Mouse (Mus musculus) hindbrain, embryonic 14.5 days (tissue): ENCODE data around the gene Pigv. TPM values are rescaled to one million over a fixed set of nuclear protein-coding genes. Genes with fewer than 3 reads are reported as not detected.

ENCODE experiments used
- ATAC-seq: fragments of 200-750 bp; cut with Nextera tagmentation; 2 replicates; pipeline ENCODE4 v1.8.0; 2017; ENCODE audit warnings: moderate number of reproducible peaks, mild to moderate bottlenecking, moderate TSS enrichment, moderate library complexity; ENCODE audit not compliant: low FRiP score
- DNase-seq: peaks from one replicate; pipeline ENCODE4 v3.0.0-alpha.2; 2015; ENCODE audit warnings: low spot score
- H3K27ac ChIP-seq: fragments of 300-500 bp; sonication (generic); 2 replicates; pipeline ENCODE4 v1.5.1; 2014; ENCODE audit warnings: mild to moderate bottlenecking, moderate library complexity
- H3K27me3 ChIP-seq: fragments of 300-500 bp; sonication (generic); 2 replicates; pipeline ENCODE4 v1.6.1; 2014; ENCODE audit warnings: mild to moderate bottlenecking, low read length, mixed read lengths; ENCODE audit not compliant: control insufficient read depth, insufficient read depth
- H3K36me3 ChIP-seq: fragments of 300-500 bp; sonication (generic); replicated peaks from 2 replicates; pipeline ENCODE4 v1.6.1; 2014; ENCODE audit not compliant: control insufficient read depth, insufficient read depth
- H3K4me1 ChIP-seq: fragments of 300-500 bp; sonication (generic); replicated peaks from 2 replicates; pipeline ENCODE4 v1.6.1; 2014; ENCODE audit warnings: antibody characterized with exemption, low read length, mixed read lengths; ENCODE audit not compliant: control insufficient read depth, insufficient read depth
- H3K4me2 ChIP-seq: fragments of 300-500 bp; sonication (generic); replicated peaks from 2 replicates; pipeline ENCODE4 v1.6.1; 2014; ENCODE audit warnings: mild to moderate bottlenecking, moderate library complexity
- H3K4me3 ChIP-seq: fragments of 300-500 bp; sonication (generic); replicated peaks from 2 replicates; pipeline ENCODE4 v1.5.1; 2014; ENCODE audit warnings: mild to moderate bottlenecking, low read length
- H3K9ac ChIP-seq: fragments of 300-500 bp; sonication (generic); 2 replicates; pipeline ENCODE4 v1.6.1; 2014
- H3K9me3 ChIP-seq: fragments of 300-500 bp; sonication (generic); 2 replicates; pipeline ENCODE4 v1.6.1; 2016; ENCODE audit warnings: low read length; ENCODE audit not compliant: control insufficient read depth
- WGBS: fragments of 180-500 bp; shearing (Covaris S2); extraction: QIAGEN DNeasy Blood & Tissue Kit; methylation state at CpG from one replicate; pipeline ENCODE4 v1.1.7; 2014; 5-methylcytosine and 5-hydroxymethylcytosine counted together
- polyA plus RNA-seq: library from polyadenylated mRNA; unstranded; fragments of >200 nt; fragmentation: Nextera tagmentation; extraction: Ambion mirVana; gene quantifications from 2 replicates; pipeline ENCODE4 v1.2.1, GENCODE M21; 2014

Pigv gene
- polyA plus RNA-seq, 1 experiment from 2014 or later: 10.1 TPM

- peak; percentile 89 for ATAC-seq
- WGBS: 11% methylated on average over 30 of the region's 47 CpGs
- peak; percentile 91 for DNase-seq
Measured at GRCm38 (mm10) chr4:133633332-133634042, 39.0 kb downstream of the Pigv start.

GRCm38 (mm10) chr4:133632483-133633327, 39.7 kb downstream of the Pigv start:
- H3K9ac ChIP-seq: peak overlapping the region; percentile 93
- no peaks in the 10 kb centered on the region for H3K36me3 ChIP-seq
- H3K27me3 ChIP-seq: no peaks in the 10 kb centered on the region
- H3K27ac ChIP-seq: peak overlapping the region; percentile 90
- ATAC-seq: peak; percentile 82
- H3K4me2 ChIP-seq: peak overlapping the region; percentile 94
- H3K4me3 ChIP-seq: peak overlapping the region; percentile 84
- no peaks in the 10 kb centered on the region for H3K9me3 ChIP-seq
- no peak for DNase-seq
- peaks cover 14% of the 10 kb centered on the region; the same call in 1 of the 2 replicates for H3K4me1 ChIP-seq
- 2% methylated on average over 49 of the region's 69 CpGs for WGBS

More at GRCm38 (mm10) chr4:133633332-133634042, 39.0 kb downstream of the Pigv start:
- peaks cover 14% of the 10 kb centered on the region; the same call in 1 of the 2 replicates for H3K4me1 ChIP-seq
- H3K27ac ChIP-seq: peak overlapping the region; percentile 90
- H3K27me3 ChIP-seq: no peaks in the 10 kb centered on the region
- H3K9me3 ChIP-seq: no peaks in the 10 kb centered on the region
- H3K9ac ChIP-seq: peak overlapping the region; percentile 93
- peak overlapping the region; percentile 94 for H3K4me2 ChIP-seq
- H3K36me3 ChIP-seq: no peaks in the 10 kb centered on the region
- peak overlapping the region; percentile 84 for H3K4me3 ChIP-seq

GRCm38 (mm10) chr4:133631769-133632411, 40.6 kb downstream of the Pigv start:
- 35% methylated on average over 9 of the region's 9 CpGs for WGBS
- DNase-seq: no peak
- no peak for ATAC-seq
- Histone ChIP-seq H3K4me1 (peaks cover 14% of the 10 kb centered on the region; the same call in 1 of the 2 replicates), H3K9me3 (no peaks in the 10 kb centered on the region), H3K4me3 (peak overlapping the region; percentile 84), H3K9ac (peak overlapping the region; percentile 93), H3K4me2 (peak overlapping the region; percentile 94), H3K27me3 (no peaks in the 10 kb centered on the region), H3K27ac (peak overlapping the region; percentile 90; the same call in 1 of the 2 replicates), H3K36me3 (peaks cover 3% of the 10 kb centered on the region; the same call in 1 of the 2 replicates)

GRCm38 (mm10) chr4:133631071-133631768, 41.2 kb downstream of the Pigv start:
- 88% methylated on average over 14 of the region's 14 CpGs for WGBS
- DNase-seq (no peak), ATAC-seq (no peak)
- H3K9ac ChIP-seq: peak overlapping the region; percentile 93; the same call in 1 of the 2 replicates
- H3K27ac ChIP-seq: no peak overlapping the region
- H3K4me2 ChIP-seq: peak overlapping the region; percentile 94
- peaks cover 8% of the 10 kb centered on the region for H3K36me3 ChIP-seq
- peaks cover 14% of the 10 kb centered on the region; the same call in 1 of the 2 replicates for H3K4me1 ChIP-seq
- H3K4me3 ChIP-seq: no peak overlapping the region
- H3K27me3 ChIP-seq: no peaks in the 10 kb centered on the region
- no peaks in the 10 kb centered on the region for H3K9me3 ChIP-seq

GRCm38 (mm10) chr4:133630326-133630920, 42.0 kb downstream of the Pigv start:
- Histone ChIP-seq H3K4me2 (no peak overlapping the region), H3K36me3 (peaks cover 16% of the 10 kb centered on the region), H3K9ac (no peak overlapping the region), H3K4me3 (no peak overlapping the region), H3K4me1 (peaks cover 14% of the 10 kb centered on the region; the same call in 1 of the 2 replicates), H3K27ac (no peak overlapping the region), H3K9me3 (no peaks in the 10 kb centered on the region), H3K27me3 (no peaks in the 10 kb centered on the region)
- DNase-seq: no peak
- no peak for ATAC-seq
- 94% methylated on average over 8 of the region's 8 CpGs for WGBS

- ATAC-seq (no peak), DNase-seq (no peak)
- Histone ChIP-seq H3K27ac (no peak overlapping the region), H3K36me3 (peaks cover 27% of the 10 kb centered on the region), H3K27me3 (no peaks in the 10 kb centered on the region), H3K4me3 (no peak overlapping the region), H3K9me3 (no peaks in the 10 kb centered on the region), H3K4me1 (peaks cover 14% of the 10 kb centered on the region; the same call in 1 of the 2 replicates), H3K9ac (no peak overlapping the region), H3K4me2 (no peak overlapping the region)
- WGBS: 87% methylated on average over 7 of the region's 7 CpGs
Measured at GRCm38 (mm10) chr4:133629191-133629590, 43.3 kb downstream of the Pigv start.

GRCm38 (mm10) chr4:133628517-133628916, 43.9 kb downstream of the Pigv start:
- no peak for ATAC-seq
- 88% methylated on average over 2 of the region's 2 CpGs for WGBS

GRCm38 (mm10) chr4:133627039-133627438, 45.4 kb downstream of the Pigv start:
- H3K36me3 ChIP-seq: peaks cover 32% of the 10 kb centered on the region
- H3K4me1 ChIP-seq: peaks cover 9% of the 10 kb centered on the region; the same call in 1 of the 2 replicates
- no peaks in the 10 kb centered on the region for H3K9me3 ChIP-seq
- no peak overlapping the region for H3K4me3 ChIP-seq
- H3K4me2 ChIP-seq: no peak overlapping the region
- no peak overlapping the region for H3K27ac ChIP-seq
- no peaks in the 10 kb centered on the region for H3K27me3 ChIP-seq
- no peak for ATAC-seq
- no peak overlapping the region for H3K9ac ChIP-seq
- 90% methylated on average over 14 of the region's 14 CpGs for WGBS
- no peak for DNase-seq

More at GRCm38 (mm10) chr4:133628517-133628916, 43.9 kb downstream of the Pigv start:
- Histone ChIP-seq H3K27me3 (no peaks in the 10 kb centered on the region), H3K4me1 (peaks cover 14% of the 10 kb centered on the region; the same call in 1 of the 2 replicates), H3K9me3 (no peaks in the 10 kb centered on the region), H3K36me3 (peaks cover 32% of the 10 kb centered on the region), H3K27ac (no peak overlapping the region), H3K4me2 (no peak overlapping the region), H3K9ac (no peak overlapping the region), H3K4me3 (no peak overlapping the region)
- DNase-seq: no peak
